Mouse (Mus musculus) heart, adult 8-10 months (tissue): ENCODE data around the gene Acot7. TPM values are rescaled to one million over a fixed set of nuclear protein-coding genes. Genes with fewer than 3 reads are reported as not detected.

ENCODE experiments used
- DNase-seq: peaks from one replicate; pipeline ENCODE4 v3.0.0; 2022; ENCODE audit warnings: low spot score
- total RNA-seq, 4 experiments: library from RNA; stranded (reverse); gene quantifications; 2 replicates each; pipeline ENCODE4 v1.2.4; 2022

Acot7 gene
- total RNA-seq, result 10 to 100 TPM; 63.9 to 80.9 (median 69.3) TPM

DNA sequence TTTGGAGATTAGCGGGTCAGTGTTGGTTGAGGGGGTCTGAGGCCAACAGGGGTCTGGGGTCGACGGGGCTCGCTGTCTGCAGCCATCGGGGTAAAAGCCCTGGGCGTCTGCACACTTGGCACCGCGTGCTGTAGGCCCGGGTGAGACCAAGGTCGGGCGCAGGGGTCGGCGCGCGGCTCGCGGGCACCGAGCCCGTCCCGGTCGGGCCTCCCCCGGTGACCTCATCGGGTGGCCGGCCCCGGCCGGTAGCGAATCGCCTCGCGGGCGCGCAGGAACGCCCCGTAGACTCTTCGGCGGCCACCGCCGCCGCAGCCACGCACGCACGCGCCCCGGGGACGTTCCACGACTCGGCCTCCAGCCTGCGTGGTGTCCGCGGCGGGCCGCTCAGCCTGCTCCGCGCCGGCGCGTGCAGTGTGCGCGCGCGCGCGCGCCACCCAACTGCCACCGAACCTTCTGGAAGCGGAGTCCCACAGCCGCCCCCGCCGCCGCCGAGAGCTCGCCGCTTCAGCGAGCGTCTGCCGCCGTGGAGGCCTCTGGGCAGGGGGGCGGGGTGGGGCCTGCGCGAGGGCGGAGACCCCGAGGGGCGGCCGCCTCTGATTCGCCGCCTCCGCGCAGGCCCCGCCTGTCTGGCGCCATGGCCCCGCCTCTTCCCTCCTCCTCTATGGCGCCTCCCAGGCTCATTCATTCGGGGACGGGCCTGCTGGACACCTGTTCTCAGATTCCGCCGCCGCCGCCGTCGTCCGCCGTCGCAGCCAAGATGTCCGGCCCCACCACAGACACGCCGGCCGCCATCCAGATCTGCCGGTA, at the start of gene Acot7:
Gene Acot7 (plus strand): TSS at position 598 of the 807 bp plus-strand sequence.
- peak; percentile 83 for DNase-seq

- no peak for DNase-seq
Observed at GRCm38 (mm10) chr4:152128784-152129183, 49.1 kb upstream of the Acot7 start.

DNA sequence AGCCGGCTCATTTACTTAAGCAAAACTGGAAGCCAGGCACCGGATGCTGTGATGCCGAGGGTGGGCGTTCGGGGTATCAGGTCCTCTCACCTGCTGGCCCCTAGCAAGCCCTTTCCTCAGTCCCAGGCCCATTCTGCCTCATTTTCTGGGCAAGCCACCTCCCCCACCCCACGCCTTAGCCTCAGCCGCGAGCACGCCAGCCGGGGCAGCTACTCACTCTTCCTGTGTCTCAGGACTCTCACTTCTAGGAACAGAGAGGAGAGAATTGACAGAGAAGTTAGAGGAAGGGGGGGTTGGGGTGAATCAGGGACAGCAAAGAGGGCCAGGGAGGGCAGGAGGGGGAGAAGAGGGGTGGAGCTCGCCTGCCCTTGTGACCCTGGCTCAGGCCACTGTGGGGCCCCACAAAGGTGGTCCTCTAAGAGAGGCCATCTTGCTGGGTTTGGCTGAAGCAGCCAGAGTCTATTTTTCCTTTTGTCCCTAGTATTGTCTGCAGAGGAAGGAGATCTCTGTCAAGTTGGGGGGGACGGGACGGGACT, 48.5 kb upstream of the Acot7 start:
- DNase-seq, result no peak

DNA sequence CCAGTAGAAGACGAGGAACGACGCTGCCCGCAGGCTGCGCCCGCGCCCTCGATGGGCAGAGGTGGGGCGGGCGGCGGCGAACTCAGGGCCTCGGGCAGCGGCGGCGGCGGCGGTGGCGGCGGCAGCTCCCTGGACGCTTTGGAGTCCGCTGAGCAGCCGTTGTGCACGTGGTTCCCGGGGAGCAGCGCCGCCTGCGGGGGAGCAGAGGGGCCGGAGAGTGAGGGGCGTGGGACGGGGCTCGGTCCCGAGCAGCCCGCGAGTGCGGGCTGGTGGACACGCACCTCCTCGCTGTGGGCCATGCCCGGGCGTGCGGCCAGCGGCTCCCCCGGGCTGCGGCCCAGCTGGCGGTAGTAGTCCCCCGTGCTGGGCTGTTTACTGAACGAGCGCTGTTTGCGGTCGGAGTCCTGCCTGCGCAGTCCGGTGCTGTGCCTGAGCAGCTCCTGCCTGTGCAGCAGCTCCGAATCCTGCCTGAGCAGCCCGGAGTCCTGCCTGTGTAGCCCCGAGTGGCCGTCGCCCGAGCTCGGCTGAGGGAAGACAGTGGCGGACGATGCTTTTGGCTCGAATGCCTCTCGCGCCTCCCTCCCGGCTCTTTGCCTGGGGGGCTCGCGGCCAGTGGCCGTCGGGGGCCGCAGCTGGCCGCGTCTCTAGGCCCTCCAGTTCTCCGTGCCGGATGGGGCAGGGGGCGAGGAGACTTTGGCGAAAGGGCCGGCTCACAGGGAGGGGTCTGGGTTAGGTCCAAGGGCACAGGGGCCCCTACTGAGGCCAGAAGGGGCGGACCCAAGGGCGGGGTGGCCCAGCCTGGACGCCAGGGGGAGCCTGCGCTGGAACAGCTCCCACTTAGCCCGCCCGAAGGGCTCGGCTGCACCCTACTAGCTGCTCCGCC, 46.9 kb upstream of the Acot7 start:
- DNase-seq, result peak; percentile 33

GRCm38 (mm10) chr4:152131809-152132771, 45.8 kb upstream of the Acot7 start:
- no peak for DNase-seq

DNA sequence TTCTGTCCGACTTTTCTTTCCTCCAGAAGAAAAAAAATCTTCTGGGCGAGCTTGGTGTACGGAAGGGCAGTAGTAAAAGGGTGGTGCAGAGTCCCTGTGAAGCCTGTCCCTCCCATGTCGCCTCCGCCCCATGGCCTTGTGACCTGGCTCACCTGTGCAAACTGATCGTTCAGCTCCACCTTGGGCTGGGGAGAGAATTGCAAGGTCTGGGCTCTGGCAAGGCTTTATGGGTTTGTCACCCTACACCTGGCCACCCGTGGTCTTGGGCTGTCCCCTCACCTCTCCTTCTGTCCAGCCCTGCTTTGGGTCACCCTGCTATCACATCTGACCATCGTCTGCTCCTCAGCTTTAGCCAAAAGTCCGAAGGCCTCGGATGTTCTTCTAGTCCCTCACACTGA, 45.2 kb upstream of the Acot7 start:
- DNase-seq, result no peak

DNA sequence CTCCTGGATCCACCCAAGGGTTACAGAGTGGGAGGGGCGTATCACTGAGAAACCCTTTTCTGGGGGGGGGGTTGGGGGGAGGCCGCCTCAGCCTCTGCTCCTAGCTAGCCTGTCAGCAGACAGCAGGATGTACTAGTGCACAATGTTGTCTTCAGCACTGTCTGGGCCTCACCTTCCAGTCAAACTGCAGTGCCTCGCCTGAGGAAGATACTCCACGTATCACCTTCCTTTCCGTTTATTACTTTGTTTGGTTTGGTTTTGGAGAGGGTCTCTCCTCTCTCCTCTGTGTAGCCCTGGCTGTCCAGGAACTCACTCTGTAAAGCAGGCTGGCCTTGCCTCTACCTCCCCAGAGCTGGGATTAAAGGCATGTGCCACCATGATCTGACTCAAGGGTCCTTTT, 44.7 kb upstream of the Acot7 start:
- no peak for DNase-seq

DNA sequence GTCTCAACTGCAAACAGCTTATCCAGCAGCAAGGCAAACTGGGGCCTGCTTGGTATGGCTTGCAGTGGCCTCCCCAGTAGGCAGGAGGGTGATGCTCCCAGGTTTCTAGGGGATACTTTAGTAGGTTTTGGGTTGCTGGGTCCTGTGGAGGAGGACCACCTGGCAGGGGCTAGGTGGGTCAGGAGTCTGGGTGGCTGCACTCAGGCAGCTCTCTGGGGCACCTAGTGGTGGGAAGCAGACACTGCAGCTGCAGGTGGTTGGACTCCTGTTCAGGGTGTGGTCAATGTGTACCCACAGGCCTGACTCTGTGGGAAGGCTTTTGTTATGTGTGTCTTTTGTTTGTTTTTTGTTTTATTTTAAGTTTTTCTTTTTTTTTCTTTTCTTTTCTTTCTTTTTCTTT, 43.4 kb upstream of the Acot7 start:
- no peak for DNase-seq

- DNase-seq, result no peak
Observed at GRCm38 (mm10) chr4:152135363-152135762, 42.6 kb upstream of the Acot7 start.

DNA sequence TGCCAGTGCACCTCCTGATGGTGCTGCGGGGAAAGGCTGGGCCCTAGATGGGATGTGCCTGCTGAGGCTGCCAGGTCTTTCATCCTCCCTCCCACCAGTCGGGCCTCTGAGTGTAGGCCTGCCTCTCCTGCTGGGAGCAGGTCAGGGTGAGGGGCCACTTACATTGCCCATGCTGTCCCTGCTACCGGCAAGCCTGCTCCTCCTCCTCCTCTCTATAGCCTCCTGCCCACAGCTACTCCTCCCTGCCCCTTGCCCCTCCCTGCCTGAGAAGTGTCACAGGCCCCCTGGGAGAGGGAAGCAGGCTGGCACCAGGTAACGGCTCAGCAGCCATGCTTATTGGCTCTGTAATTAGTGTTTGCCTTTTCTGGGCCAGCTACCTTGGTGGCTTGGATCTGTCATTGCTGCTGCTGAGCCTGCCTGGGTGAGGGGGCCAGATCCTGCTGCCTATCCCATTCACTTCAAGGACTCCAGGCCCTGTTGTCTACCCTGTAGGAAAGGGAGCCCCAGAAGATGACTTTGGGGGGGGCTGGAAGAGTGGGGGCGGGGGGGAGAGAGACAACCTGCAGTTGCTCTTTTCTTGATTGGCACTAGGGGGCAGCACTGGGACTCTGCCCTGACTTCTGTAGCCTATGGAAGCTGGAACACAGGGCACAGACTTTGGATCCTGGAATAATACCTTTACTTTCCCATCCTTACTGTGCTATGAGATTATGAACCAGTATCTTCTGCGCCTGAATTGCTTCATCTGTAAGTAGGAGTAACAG, 41.6 kb upstream of the Acot7 start:
- DNase-seq, result no peak

DNA sequence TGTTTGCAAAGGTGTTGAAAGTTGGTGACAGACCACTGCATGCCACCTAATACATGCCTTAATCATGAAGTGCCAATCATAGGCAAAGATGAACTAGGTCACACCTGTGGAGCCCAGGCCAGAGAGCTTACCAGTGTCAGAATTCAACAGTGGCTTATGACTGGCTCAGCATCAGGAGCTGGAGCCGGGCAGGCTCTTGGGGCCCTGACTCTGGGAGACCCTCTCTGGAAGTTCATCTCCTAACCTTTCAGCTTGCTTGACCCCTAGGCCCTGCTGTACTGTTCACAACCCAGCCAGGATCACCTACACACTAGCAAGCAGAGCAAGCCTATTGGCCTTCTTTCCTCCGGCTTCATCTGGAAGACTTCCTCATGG, 41.1 kb upstream of the Acot7 start:
- no peak for DNase-seq

DNA sequence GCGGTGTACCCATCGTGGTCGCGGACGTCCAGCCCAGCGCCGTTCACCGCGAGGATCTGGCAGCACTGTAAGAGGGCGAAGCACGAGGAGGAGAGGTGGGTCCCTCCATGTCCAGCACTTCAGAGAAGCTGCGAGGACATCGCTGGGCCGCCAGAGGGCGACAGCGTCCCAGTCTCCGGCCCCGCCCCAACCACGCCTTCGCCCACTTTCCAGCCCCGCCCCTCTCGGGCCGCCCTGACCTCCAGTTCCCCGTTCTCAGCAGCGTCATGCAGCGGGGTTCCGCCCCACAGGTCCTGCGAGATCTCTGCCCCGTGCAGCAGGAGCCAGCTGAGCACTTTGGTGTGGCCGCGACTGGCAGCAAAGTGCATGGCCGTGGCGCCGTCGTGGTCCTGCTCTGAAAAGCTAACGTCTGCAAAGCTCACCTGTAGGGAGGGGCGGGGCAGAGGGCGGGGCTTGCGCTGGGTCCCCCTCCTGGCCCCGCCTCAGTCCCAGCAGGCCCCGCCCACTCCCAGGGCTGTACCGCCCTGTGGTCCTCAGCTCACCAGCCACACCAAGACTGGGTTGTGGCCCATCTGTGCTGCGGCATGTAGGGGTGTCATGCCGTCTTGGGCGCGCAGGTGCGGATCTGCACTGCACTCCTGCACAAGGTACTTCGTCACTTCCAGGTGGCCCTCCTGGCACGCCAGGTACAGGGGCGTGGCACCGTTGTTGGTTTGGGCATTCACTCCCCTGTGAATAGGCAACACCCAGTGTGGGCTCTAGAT, 39.3 kb upstream of the Acot7 start:
- DNase-seq, result peak; percentile 82

- DNase-seq, result no peak
Observed at GRCm38 (mm10) chr4:152140441-152140840, 37.5 kb upstream of the Acot7 start.

- no peak for DNase-seq
Observed at GRCm38 (mm10) chr4:152141521-152142135, 36.3 kb upstream of the Acot7 start.

DNA sequence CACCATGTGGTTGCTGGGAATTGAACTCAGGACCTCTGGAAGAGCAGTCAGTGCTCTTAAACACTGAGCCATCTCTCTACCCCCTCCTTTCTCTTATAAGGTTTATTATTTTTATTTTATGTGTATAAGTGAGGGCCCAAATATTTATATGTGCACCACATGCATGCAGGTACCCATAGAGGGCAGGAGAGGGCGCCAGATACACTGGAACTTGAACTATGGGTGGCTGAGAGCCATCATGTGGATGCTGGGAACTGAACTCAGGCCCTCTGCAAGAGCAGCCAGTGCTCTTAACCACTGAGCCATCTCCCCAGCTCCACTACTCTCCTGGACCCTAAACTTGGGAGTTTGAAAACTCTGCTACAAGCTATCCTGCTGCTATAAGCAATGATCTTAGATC, 34.3 kb upstream of the Acot7 start:
- DNase-seq, result no peak

- DNase-seq, result no peak
Observed at GRCm38 (mm10) chr4:152145473-152145872, 32.5 kb upstream of the Acot7 start.

- no peak for DNase-seq
Observed at GRCm38 (mm10) chr4:152146033-152146827, 31.7 kb upstream of the Acot7 start.

GRCm38 (mm10) chr4:152150546-152150945, 27.4 kb upstream of the Acot7 start:
- DNase-seq, result no peak
